Mouse (Mus musculus): ENCODE measurements at regions not wholly inside any gene's neighbourhood (a gene's known extent, or its start where the extent isn't known, plus 50 kb on each side); places are given as distances from the start of the nearest gene placed in this dataset.

DNA sequence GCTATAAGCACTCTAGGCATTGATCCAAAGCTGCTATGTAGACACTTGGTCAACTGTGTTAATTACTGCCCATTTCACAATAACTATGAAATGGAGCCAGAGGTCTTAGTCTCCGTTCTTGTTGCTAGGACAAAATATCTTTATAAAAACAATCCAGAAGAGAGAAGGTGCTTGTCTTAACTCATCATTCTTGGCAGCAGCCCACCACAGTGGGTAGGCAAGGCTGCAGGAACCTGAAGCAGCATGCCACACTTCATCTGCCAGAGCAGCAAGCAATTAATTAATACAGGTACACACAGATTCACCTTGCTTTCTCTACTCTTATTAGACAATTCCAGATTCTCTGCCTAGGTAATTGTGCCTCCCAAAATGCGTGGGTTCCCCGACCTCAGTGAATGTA, 172.8 kb downstream of the Alg10b start:
- TF ChIP-seq JUN (IDR thresholded peaks at IDR 0.05; ENCODE audit: insufficient read depth, low read depth, low read length), result no peak
- TF ChIP-seq SMC3 (IDR thresholded peaks at IDR 0.05; ENCODE audit: low read depth, low read length), result no peak
- TF ChIP-seq TCF12 (IDR thresholded peaks at IDR 0.05; ENCODE audit: low read depth, low read length), result no peak
- TF ChIP-seq ZC3H11A (IDR thresholded peaks at IDR 0.05; ENCODE audit: low read depth, low read length), result no peak
- TF ChIP-seq POLR2A (IDR thresholded peaks at IDR 0.05; ENCODE audit: low read depth, low read length), result no peak
- TF ChIP-seq CTCF (conservative IDR thresholded peaks at IDR 0.05 in 1 of 2, IDR thresholded peaks at IDR 0.05 in 1 of 2; ENCODE audit: low read depth in 2 of 2, low read length in 2 of 2), result no peak

All from CH12.LX (cell line).